Mouse (Mus musculus): Measurements from ENCODE around the gene Btbd35f16.
"Not testable (repeated sequence)": the region's sequence is repeated elsewhere in the genome, so short reads cannot be mapped to it uniquely, and the experiment has no call there.

Gene Btbd35f16

GRCm38 (mm10) chrX:3956902-3957301, at the start of gene Btbd35f16:
TSS of gene Btbd35f16 (minus strand) at chrX:3957002.
- not testable (repeated sequence) for DNase-seq (ENCODE audit: low read depth, low spot score)
